9 mouse cellular contexts compared by ENCODE assay signal in the genomic region with DNA sequence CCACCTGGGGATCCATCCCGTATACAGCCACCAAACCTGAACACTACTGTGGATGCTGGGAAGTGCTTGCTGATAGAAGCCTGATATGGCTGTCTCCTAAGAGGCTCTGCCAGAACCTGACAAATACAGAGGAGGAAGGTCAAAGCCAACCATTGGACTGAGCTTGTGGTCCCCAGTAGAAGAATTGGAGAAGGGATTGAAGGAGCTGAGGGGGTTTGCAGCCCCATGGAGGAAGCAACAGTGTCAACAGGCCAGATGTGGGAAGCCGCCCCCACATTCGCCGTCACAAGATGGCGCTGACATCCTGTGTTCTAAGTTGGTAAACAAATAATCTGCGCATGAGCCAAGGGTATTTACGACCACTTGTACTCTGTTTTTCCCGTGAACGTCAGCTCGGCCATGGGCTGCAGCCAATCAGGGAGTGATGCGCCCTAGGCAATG. TPM values are rescaled to one million over a fixed set of nuclear protein-coding genes. Genes with fewer than 3 reads are reported as not detected.
A peak's percentile ranks its signal among the peaks of the same experiment; 100 is the strongest.
DNase-seq lines count a peak whose midpoint lies in the region; ATAC-seq and TF ChIP-seq lines count a peak whose summit lies in the region.
"Not testable (repeated sequence)": the region's sequence is repeated elsewhere in the genome, so short reads cannot be mapped to it uniquely, and the experiment has no call there.
"Had no signal": no experiment of that assay in that cellular context is flagged by ENCODE, and none has a peak within 500 bp of the region (broad histone marks: within the 10 kb centered on the region; RNA-seq: fewer than 3 reads in every experiment).

No protein-coding gene starts in this region.

- not testable (repeated sequence) for H3K9ac ChIP-seq in forebrain, embryonic 12.5 days; heart, embryonic 16.5 days (ENCODE audit: low read length); liver, embryonic 11.5 days (ENCODE audit: low read depth, low read length)

- H3K4me3 ChIP-seq in brown adipose tissue, adult 24 weeks (ENCODE audit: insufficient read depth, low read depth, low read length); forebrain, embryonic 12.5 days (replicated peaks); heart, embryonic 16.5 days (ENCODE audit: low read length); kidney, adult 2 months (ENCODE audit: insufficient read depth, low read depth, low read length): not testable (repeated sequence)
- peak overlapping the region; percentile 27; the same call in 1 of the 2 replicates for H3K4me3 ChIP-seq in liver, embryonic 11.5 days (ENCODE audit: low read depth, low read length)
- peak overlapping the region; percentile 31; the same call in 1 of the 2 replicates for H3K4me3 ChIP-seq in midbrain, embryonic 10.5 days

- not testable (repeated sequence) for H3K9me3 ChIP-seq in forebrain, embryonic 12.5 days; heart, embryonic 16.5 days (replicated peaks; ENCODE audit: control insufficient read depth, low read length); liver, embryonic 11.5 days (ENCODE audit: control insufficient read depth, low read length); midbrain, embryonic 10.5 days (replicated peaks)

- peak; percentile 64; the same call in 1 of the 2 replicates for ATAC-seq in forebrain, embryonic 12.5 days (ENCODE audit: low FRiP score)
- not testable (repeated sequence) for ATAC-seq in heart, embryonic 16.5 days (replicated peaks; ENCODE audit: extremely low read depth, insufficient read depth, low FRiP score)
- ATAC-seq in liver, embryonic 11.5 days (replicated peaks; ENCODE audit: low FRiP score) = peak; percentile 68

- DNase-seq in CD4-positive helper T cell, adult 2 months (ENCODE audit: low read depth, low spot score) = peak; percentile 76
- peak; percentile 53 for DNase-seq in kidney, adult 2 months
- DNase-seq in liver, embryonic 11.5 days (ENCODE audit: low spot score) = not testable (repeated sequence)
- peak; percentile 32 for DNase-seq in midbrain, embryonic 10.5 days (ENCODE audit: low spot score)
- peak; percentile 22 to 25 for DNase-seq in spleen, adult 18-20 months

- not testable (repeated sequence) for H3K27me3 ChIP-seq in forebrain, embryonic 12.5 days; heart, embryonic 16.5 days (ENCODE audit: control insufficient read depth, insufficient read depth, low read length); kidney, adult 2 months (replicated peaks; ENCODE audit: control insufficient read depth, insufficient read depth, low read length); liver, embryonic 11.5 days (replicated peaks; ENCODE audit: control insufficient read depth, insufficient read depth, low read length); midbrain, embryonic 10.5 days (ENCODE audit: low read depth, poor library complexity, severe bottlenecking)

- H3K4me1 ChIP-seq in brown adipose tissue, adult 24 weeks (ENCODE audit: control insufficient read depth, insufficient read depth, insufficient read length, low read length); forebrain, embryonic 12.5 days; heart, embryonic 16.5 days (ENCODE audit: control insufficient read depth, insufficient read depth, low read length); kidney, adult 2 months (ENCODE audit: control insufficient read depth, insufficient read depth, low read length); liver, embryonic 11.5 days (replicated peaks; ENCODE audit: control insufficient read depth, insufficient read depth, low read length); midbrain, embryonic 10.5 days: not testable (repeated sequence)

- H3K4me2 ChIP-seq in forebrain, embryonic 12.5 days = peak overlapping the region; percentile 38
- peak overlapping the region; percentile 28; the same call in 1 of the 2 replicates for H3K4me2 ChIP-seq in heart, embryonic 16.5 days (ENCODE audit: low read depth, low read length)
- H3K4me2 ChIP-seq in liver, embryonic 11.5 days = peak overlapping the region; percentile 29; the same call in 1 of the 2 replicates

- TF ChIP-seq CTCF in kidney, adult 2 months (conservative IDR thresholded peaks at IDR 0.05; ENCODE audit: insufficient read depth, insufficient read length, low read depth, low read length) = not testable (repeated sequence)

- H3K36me3 ChIP-seq in forebrain, embryonic 12.5 days (replicated peaks); heart, embryonic 16.5 days (ENCODE audit: control insufficient read depth, insufficient read depth); kidney, adult 2 months (ENCODE audit: control insufficient read depth, insufficient read depth, low read length); liver, embryonic 11.5 days (ENCODE audit: control insufficient read depth, insufficient read depth, low read length); midbrain, embryonic 10.5 days: not testable (repeated sequence)

- 59% methylated on average over 5 of the region's 11 CpGs for WGBS in forebrain, embryonic 12.5 days
- WGBS in heart, embryonic 16.5 days = 45% methylated on average over 5 of the region's 11 CpGs
- 33% methylated on average over 7 of the region's 11 CpGs for WGBS in kidney, adult 2 months
- WGBS in liver, embryonic 11.5 days = 43% methylated on average over 5 of the region's 11 CpGs
- 51% methylated on average over 6 of the region's 11 CpGs for WGBS in midbrain, embryonic 10.5 days

- TF ChIP-seq POLR2A in kidney, adult 2 months (IDR thresholded peaks at IDR 0.05; ENCODE audit: low read depth, low read length) = not testable (repeated sequence)

- H3K27ac ChIP-seq in brown adipose tissue, adult 24 weeks (replicated peaks; ENCODE audit: low read depth, low read length) = peak overlapping the region; percentile 85
- H3K27ac ChIP-seq in forebrain, embryonic 12.5 days; liver, embryonic 11.5 days (ENCODE audit: low read depth, low read length); midbrain, embryonic 10.5 days (replicated peaks): not testable (repeated sequence)
- peak overlapping the region; percentile 59 for H3K27ac ChIP-seq in heart, embryonic 16.5 days (ENCODE audit: low read length)
- peak overlapping the region; percentile 68 for H3K27ac ChIP-seq in kidney, adult 2 months (ENCODE audit: insufficient read depth, low read depth, low read length)

RNA-seq across cellular contexts. Expression of gene Tfpi, which starts 28.4 kb away (rescaled TPM):
- polyA plus RNA-seq in brown adipose tissue, adult 24 weeks (2012; ENCODE audit: insufficient read depth, insufficient read length, missing spikeins) = 3.3 and 5.7 TPM in 2 replicates
- 9.0 and 9.4 TPM in 2 replicates for polyA plus RNA-seq in forebrain, embryonic 12.5 days (2016; fragmentation: Nextera tagmentation; extraction: Ambion mirVana)
- 71.5 and 82.3 TPM in 2 replicates for polyA plus RNA-seq in heart, embryonic 16.5 days (2015; fragmentation: Nextera tagmentation; extraction: Ambion mirVana)
- polyA plus RNA-seq in kidney, adult 2 months (2012; rRNA removed) = 4.4 and 6.9 TPM in 2 replicates
- 40.9 and 41.9 TPM in 2 replicates for polyA plus RNA-seq in liver, embryonic 11.5 days (2014; fragmentation: Nextera tagmentation; extraction: Ambion mirVana)
- 16.5 and 17.2 TPM in 2 replicates for polyA plus RNA-seq in midbrain, embryonic 10.5 days (2016; fragmentation: Nextera tagmentation; extraction: Ambion mirVana)
- polyA plus RNA-seq: erythroblast, embryonic 14.5 days had no signal
